Mouse (Mus musculus): ENCODE measurements around the gene Trim80. TPM values are rescaled to one million over a fixed set of nuclear protein-coding genes. Genes with fewer than 3 reads are reported as not detected.

Gene Trim80
- polyA plus RNA-seq, 1 experiment: 4.7 TPM

- peak; percentile 37 for TF ChIP-seq POLR2A (IDR thresholded peaks at IDR 0.05; ENCODE audit: low read depth, low read length)
- no peak for TF ChIP-seq CTCF (IDR thresholded peaks at IDR 0.05; ENCODE audit: extremely low read depth, insufficient read length, insufficient replicate concordance, low read depth, low read length)
- peak within 1 kb of the TSS; percentile 74 for H3K4me3 ChIP-seq (ENCODE audit: low read depth, low read length)
- peaks cover 3% of the 10 kb centered on the region; the same call in 1 of the 2 replicates for H3K4me1 ChIP-seq (ENCODE audit: control insufficient read depth, insufficient read depth, insufficient read length, low read length)
- WGBS: 3% methylated on average over 50 of the region's 50 CpGs
- peaks cover 2% of the 10 kb centered on the region; the same call in 1 of the 2 replicates for H3K36me3 ChIP-seq (ENCODE audit: control insufficient read depth, insufficient read depth, low read length)
- H3K27me3 ChIP-seq (ENCODE audit: control insufficient read depth, insufficient read depth, low read length): no peaks in the 10 kb centered on the region
- H3K27ac ChIP-seq (ENCODE audit: insufficient read depth, low read depth, low read length): peak within 1 kb of the TSS; percentile 73
These were observed 36.8 kb upstream of the Trim80 start, which contains the start of gene Mrpl58 for GRCm38 (mm10) chr11:115403338-115404124. Mrpl58 (plus strand) TSS chr11:115403752.

- WGBS: 96% methylated on average over 6 of the region's 6 CpGs
- H3K4me1 ChIP-seq (ENCODE audit: control insufficient read depth, insufficient read depth, insufficient read length, low read length): peaks cover 3% of the 10 kb centered on the region; the same call in 1 of the 2 replicates
- no peak overlapping the region for H3K27ac ChIP-seq (ENCODE audit: insufficient read depth, low read depth, low read length)
These were observed 34.6 kb upstream of the Trim80 start for GRCm38 (mm10) chr11:115405723-115406122.

GRCm38 (mm10) chr11:115406858-115407401, 33.4 kb upstream of the Trim80 start:
- no peak for TF ChIP-seq CTCF (IDR thresholded peaks at IDR 0.05; ENCODE audit: extremely low read depth, insufficient read length, insufficient replicate concordance, low read depth, low read length)
- no peak for TF ChIP-seq POLR2A (IDR thresholded peaks at IDR 0.05; ENCODE audit: low read depth, low read length)
- Histone ChIP-seq H3K27me3 (ENCODE audit: control insufficient read depth, insufficient read depth, low read length) (no peaks in the 10 kb centered on the region), H3K27ac (ENCODE audit: insufficient read depth, low read depth, low read length) (peak overlapping the region; percentile 41; the same call in 1 of the 2 replicates), H3K4me1 (ENCODE audit: control insufficient read depth, insufficient read depth, insufficient read length, low read length) (peaks cover 3% of the 10 kb centered on the region; the same call in 1 of the 2 replicates), H3K36me3 (ENCODE audit: control insufficient read depth, insufficient read depth, low read length) (peaks cover 18% of the 10 kb centered on the region; the same call in 1 of the 2 replicates), H3K4me3 (ENCODE audit: low read depth, low read length) (no peak overlapping the region)
- WGBS: 84% methylated on average over 17 of the region's 17 CpGs

More at GRCm38 (mm10) chr11:115405723-115406122, 34.6 kb upstream of the Trim80 start:
- Histone ChIP-seq H3K4me3 (ENCODE audit: low read depth, low read length) (no peak overlapping the region), H3K36me3 (ENCODE audit: control insufficient read depth, insufficient read depth, low read length) (peaks cover 15% of the 10 kb centered on the region; the same call in 1 of the 2 replicates), H3K27me3 (ENCODE audit: control insufficient read depth, insufficient read depth, low read length) (no peaks in the 10 kb centered on the region)
- TF ChIP-seq CTCF (IDR thresholded peaks at IDR 0.05; ENCODE audit: extremely low read depth, insufficient read length, insufficient replicate concordance, low read depth, low read length) (no peak), POLR2A (IDR thresholded peaks at IDR 0.05; ENCODE audit: low read depth, low read length) (no peak)

- WGBS: 79% methylated on average over 6 of the region's 6 CpGs
- Histone ChIP-seq H3K4me3 (ENCODE audit: low read depth, low read length) (no peak overlapping the region), H3K27me3 (ENCODE audit: control insufficient read depth, insufficient read depth, low read length) (no peaks in the 10 kb centered on the region), H3K4me1 (ENCODE audit: control insufficient read depth, insufficient read depth, insufficient read length, low read length) (peaks cover 3% of the 10 kb centered on the region; the same call in 1 of the 2 replicates), H3K36me3 (ENCODE audit: control insufficient read depth, insufficient read depth, low read length) (peaks cover 18% of the 10 kb centered on the region; the same call in 1 of the 2 replicates), H3K27ac (ENCODE audit: insufficient read depth, low read depth, low read length) (peak overlapping the region; percentile 60)
- no peak for TF ChIP-seq POLR2A (IDR thresholded peaks at IDR 0.05; ENCODE audit: low read depth, low read length)
- no peak for TF ChIP-seq CTCF (IDR thresholded peaks at IDR 0.05; ENCODE audit: extremely low read depth, insufficient read length, insufficient replicate concordance, low read depth, low read length)
These were observed 32.0 kb upstream of the Trim80 start for GRCm38 (mm10) chr11:115408266-115408920.

GRCm38 (mm10) chr11:115409556-115409955, 30.8 kb upstream of the Trim80 start:
- 89% methylated on average over 7 of the region's 7 CpGs for WGBS
- TF ChIP-seq POLR2A (IDR thresholded peaks at IDR 0.05; ENCODE audit: low read depth, low read length): no peak
- TF ChIP-seq CTCF (IDR thresholded peaks at IDR 0.05; ENCODE audit: extremely low read depth, insufficient read length, insufficient replicate concordance, low read depth, low read length): no peak
- Histone ChIP-seq H3K27ac (ENCODE audit: insufficient read depth, low read depth, low read length) (no peak overlapping the region), H3K4me3 (ENCODE audit: low read depth, low read length) (no peak overlapping the region), H3K4me1 (ENCODE audit: control insufficient read depth, insufficient read depth, insufficient read length, low read length) (peaks cover 2% of the 10 kb centered on the region; the same call in 1 of the 2 replicates), H3K36me3 (ENCODE audit: control insufficient read depth, insufficient read depth, low read length) (peaks cover 18% of the 10 kb centered on the region; the same call in 1 of the 2 replicates), H3K27me3 (ENCODE audit: control insufficient read depth, insufficient read depth, low read length) (no peaks in the 10 kb centered on the region)

- peaks cover 17% of the 10 kb centered on the region; the same call in 1 of the 2 replicates for H3K4me1 ChIP-seq (ENCODE audit: control insufficient read depth, insufficient read depth, insufficient read length, low read length)
- 1% methylated on average over 51 of the region's 56 CpGs for WGBS
- no peaks in the 10 kb centered on the region for H3K27me3 ChIP-seq (ENCODE audit: control insufficient read depth, insufficient read depth, low read length)
- H3K36me3 ChIP-seq (ENCODE audit: control insufficient read depth, insufficient read depth, low read length): peaks cover 35% of the 10 kb centered on the region
- peak within 1 kb of the TSS; percentile 94 for H3K4me3 ChIP-seq (ENCODE audit: low read depth, low read length)
- H3K27ac ChIP-seq (ENCODE audit: insufficient read depth, low read depth, low read length): peak within 1 kb of the TSS; percentile 94
- TF ChIP-seq CTCF (IDR thresholded peaks at IDR 0.05; ENCODE audit: extremely low read depth, insufficient read length, insufficient replicate concordance, low read depth, low read length) (no peak), POLR2A (IDR thresholded peaks at IDR 0.05; ENCODE audit: low read depth, low read length) (peak; percentile 86)
These were observed 20.7 kb upstream of the Trim80 start, which contains the start of the genes Atp5h and Kctd2 for GRCm38 (mm10) chr11:115419531-115420237. Atp5h (minus strand) TSS chr11:115419962. Kctd2 (plus strand) TSS chr11:115420128.

Data from small intestine, adult 2 months (tissue).